Mouse (Mus musculus) liver, embryonic 16.5 days (tissue): ENCODE results near the gene Dcxr. TPM values are rescaled to one million over a fixed set of nuclear protein-coding genes. Genes with fewer than 3 reads are reported as not detected.

Experiments used
- ATAC-seq: fragments of 200-750 bp; cut with Nextera tagmentation; 2 replicates; pipeline ENCODE4 v1.8.0; 2017; ENCODE audit warnings: low read depth, mild to moderate bottlenecking, moderate number of reproducible peaks, moderate library complexity
- H3K27ac ChIP-seq: fragments of 300-500 bp; sonication (generic); 2 replicates; pipeline ENCODE4 v1.5.1; 2014; ENCODE audit warnings: mild to moderate bottlenecking, low read length
- H3K27me3 ChIP-seq: fragments of 300-500 bp; sonication (generic); 2 replicates; pipeline ENCODE4 v1.6.1; 2014; ENCODE audit warnings: low read depth, low read length, mixed read lengths; ENCODE audit not compliant: control insufficient read depth, insufficient read depth
- H3K36me3 ChIP-seq: fragments of 300-500 bp; sonication (generic); 2 replicates; pipeline ENCODE4 v1.6.1; 2014; ENCODE audit warnings: mild to moderate bottlenecking; ENCODE audit not compliant: control insufficient read depth, insufficient read depth
- H3K4me1 ChIP-seq: fragments of 300-500 bp; sonication (generic); 2 replicates; pipeline ENCODE4 v1.6.1; 2014; ENCODE audit warnings: low read depth, low read length, mixed read lengths; ENCODE audit not compliant: control insufficient read depth
- H3K4me2 ChIP-seq: fragments of 300-500 bp; sonication (generic); 2 replicates; pipeline ENCODE4 v1.6.1; 2014; ENCODE audit warnings: low read depth, low read length, mixed read lengths
- H3K4me3 ChIP-seq: fragments of 300-500 bp; sonication (generic); 2 replicates; pipeline ENCODE4 v1.5.1; 2014; ENCODE audit warnings: low read depth, mild to moderate bottlenecking, low read length
- H3K9ac ChIP-seq: fragments of 300-500 bp; sonication (generic); 2 replicates; pipeline ENCODE4 v1.6.1; 2014; ENCODE audit warnings: low read depth, low read length
- H3K9me3 ChIP-seq: fragments of 300-500 bp; sonication (generic); replicated peaks from 2 replicates; pipeline ENCODE4 v1.6.1; 2016; ENCODE audit warnings: low read length; ENCODE audit not compliant: control insufficient read depth
- WGBS: fragments of 180-500 bp; shearing (Covaris S2); extraction: QIAGEN DNeasy Blood & Tissue Kit; methylation state at CpG from one replicate; pipeline ENCODE4 v1.1.7; 2014; ENCODE audit not compliant: insufficient replicate concordance; 5-methylcytosine and 5-hydroxymethylcytosine counted together
- polyA plus RNA-seq: library from polyadenylated mRNA; unstranded; fragments of >200 nt; fragmentation: Nextera tagmentation; extraction: Ambion mirVana; gene quantifications from 2 replicates; pipeline ENCODE4 v1.2.1, GENCODE M21; 2015

The Dcxr gene
- polyA plus RNA-seq, 1 experiment from 2014 or later, result 27.9 TPM

GRCm38 (mm10) chr11:120761811-120762671 is 35.0 kb upstream of the Dcxr start:
- no peak overlapping the region for H3K27ac ChIP-seq
- H3K9me3 ChIP-seq, result no peaks in the 10 kb centered on the region
- H3K4me1 ChIP-seq, result no peaks in the 10 kb centered on the region
- no peak overlapping the region for H3K9ac ChIP-seq
- 56% methylated on average over 14 of the region's 14 CpGs for WGBS
- peaks cover 8% of the 10 kb centered on the region for H3K27me3 ChIP-seq
- ATAC-seq, result no peak
- no peak overlapping the region for H3K4me2 ChIP-seq
- H3K4me3 ChIP-seq, result no peak overlapping the region
- H3K36me3 ChIP-seq, result no peaks in the 10 kb centered on the region

GRCm38 (mm10) chr11:120760236-120760635 is 33.2 kb upstream of the Dcxr start:
- peaks cover 8% of the 10 kb centered on the region for H3K27me3 ChIP-seq
- H3K27ac ChIP-seq, result no peak overlapping the region
- H3K36me3 ChIP-seq, result no peaks in the 10 kb centered on the region
- no peak overlapping the region for H3K4me3 ChIP-seq
- no peak for ATAC-seq
- no peak overlapping the region for H3K9ac ChIP-seq
- no peaks in the 10 kb centered on the region for H3K4me1 ChIP-seq
- WGBS, result 74% methylated on average over 9 of the region's 9 CpGs
- no peak overlapping the region for H3K4me2 ChIP-seq
- H3K9me3 ChIP-seq, result no peaks in the 10 kb centered on the region

- Histone ChIP-seq H3K4me3 (no peak overlapping the region), H3K36me3 (no peaks in the 10 kb centered on the region), H3K9me3 (no peaks in the 10 kb centered on the region), H3K9ac (no peak overlapping the region), H3K4me2 (no peak overlapping the region), H3K27ac (no peak overlapping the region), H3K4me1 (no peaks in the 10 kb centered on the region), H3K27me3 (no peaks in the 10 kb centered on the region)
- no peak for ATAC-seq
- 67% methylated on average over 4 of the region's 4 CpGs for WGBS
These were observed 24.5 kb upstream of the Dcxr start for GRCm38 (mm10) chr11:120751606-120752005.

- H3K27me3 ChIP-seq, result no peaks in the 10 kb centered on the region
- H3K4me3 ChIP-seq, result no peak overlapping the region
- no peak for ATAC-seq
- no peak overlapping the region for H3K9ac ChIP-seq
- H3K4me1 ChIP-seq, result no peaks in the 10 kb centered on the region
- no peaks in the 10 kb centered on the region for H3K36me3 ChIP-seq
- WGBS, result 44% methylated on average over 8 of the region's 8 CpGs
- no peak overlapping the region for H3K4me2 ChIP-seq
- no peaks in the 10 kb centered on the region for H3K9me3 ChIP-seq
- no peak overlapping the region for H3K27ac ChIP-seq
These were observed 22.3 kb upstream of the Dcxr start for GRCm38 (mm10) chr11:120749430-120749829.

- Histone ChIP-seq H3K36me3 (no peaks in the 10 kb centered on the region), H3K27ac (no peak overlapping the region)
- no peak for ATAC-seq
These were observed 20.9 kb upstream of the Dcxr start for GRCm38 (mm10) chr11:120747974-120748373.

GRCm38 (mm10) chr11:120744121-120744701 is 17.1 kb upstream of the Dcxr start:
- Histone ChIP-seq H3K9ac (no peak overlapping the region), H3K4me2 (no peak overlapping the region), H3K27me3 (no peaks in the 10 kb centered on the region), H3K27ac (no peak overlapping the region), H3K4me1 (no peaks in the 10 kb centered on the region), H3K4me3 (no peak overlapping the region), H3K9me3 (no peaks in the 10 kb centered on the region), H3K36me3 (no peaks in the 10 kb centered on the region)
- ATAC-seq, result no peak
- WGBS, result 57% methylated on average over 7 of the region's 7 CpGs

More at GRCm38 (mm10) chr11:120747974-120748373, 20.9 kb upstream of the Dcxr start:
- Histone ChIP-seq H3K9ac (no peak overlapping the region), H3K9me3 (no peaks in the 10 kb centered on the region), H3K4me1 (no peaks in the 10 kb centered on the region), H3K27me3 (no peaks in the 10 kb centered on the region), H3K4me2 (no peak overlapping the region), H3K4me3 (no peak overlapping the region)
- WGBS, result 46% methylated on average over 4 of the region's 4 CpGs

- Histone ChIP-seq H3K9me3 (no peaks in the 10 kb centered on the region), H3K36me3 (no peaks in the 10 kb centered on the region), H3K27ac (no peak overlapping the region), H3K4me1 (no peaks in the 10 kb centered on the region), H3K4me2 (no peak overlapping the region), H3K4me3 (no peak overlapping the region), H3K27me3 (no peaks in the 10 kb centered on the region), H3K9ac (no peak overlapping the region)
- ATAC-seq, result no peak
- 75% methylated on average over 5 of the region's 5 CpGs for WGBS
These were observed 13.9 kb upstream of the Dcxr start for GRCm38 (mm10) chr11:120740981-120741380.

- Histone ChIP-seq H3K4me3 (no peak overlapping the region), H3K4me1 (no peaks in the 10 kb centered on the region)
- ATAC-seq, result no peak
These were observed 9.3 kb upstream of the Dcxr start for GRCm38 (mm10) chr11:120736424-120736823.

GRCm38 (mm10) chr11:120733521-120733920 is 6.4 kb upstream of the Dcxr start:
- Histone ChIP-seq H3K36me3 (no peaks in the 10 kb centered on the region), H3K9me3 (no peaks in the 10 kb centered on the region), H3K27ac (no peak overlapping the region), H3K9ac (no peak overlapping the region), H3K27me3 (no peaks in the 10 kb centered on the region; the same call in 1 of the 2 replicates), H3K4me1 (peaks cover 4% of the 10 kb centered on the region; the same call in 1 of the 2 replicates), H3K4me3 (no peak overlapping the region), H3K4me2 (no peak overlapping the region)
- no peak for ATAC-seq
- 50% methylated on average over 6 of the region's 6 CpGs for WGBS

More at GRCm38 (mm10) chr11:120736424-120736823, 9.3 kb upstream of the Dcxr start:
- H3K4me2 ChIP-seq, result no peak overlapping the region
- H3K9ac ChIP-seq, result no peak overlapping the region
- 53% methylated on average over 6 of the region's 6 CpGs for WGBS
- H3K27me3 ChIP-seq, result no peaks in the 10 kb centered on the region
- H3K36me3 ChIP-seq, result no peaks in the 10 kb centered on the region
- H3K27ac ChIP-seq, result no peak overlapping the region
- H3K9me3 ChIP-seq, result no peaks in the 10 kb centered on the region
